Mouse (Mus musculus) kidney, postnatal 36 days (tissue): ENCODE measurements at regions not wholly inside any gene's neighbourhood (a gene's known extent, or its start where the extent isn't known, plus 50 kb on each side); places are given as distances from the start of the nearest gene placed in this dataset.

ENCODE experiments used
- DNase-seq, 2 experiments: peaks; one replicate each; pipeline ENCODE4 v3.0.0; 2021 to 2022; ENCODE audit warnings: mixed read lengths in 2 of 2

- no peak for DNase-seq
These were observed 68.1 kb downstream of the Cenpw start for GRCm38 (mm10) chr10:30132243-30132642.

- peak in 1 of 2 experiments; percentile 4 for DNase-seq
These were observed 90.0 kb downstream of the Cenpw start for GRCm38 (mm10) chr10:30110341-30110740.

- no peak for DNase-seq
These were observed 97.9 kb downstream of the Cenpw start for GRCm38 (mm10) chr10:30102443-30102842.

GRCm38 (mm10) chr10:30094603-30095002 lies 105.8 kb downstream of the Cenpw start:
- no peak for DNase-seq

GRCm38 (mm10) chr10:30091549-30091948 lies 108.8 kb downstream of the Cenpw start:
- DNase-seq, result no peak

- DNase-seq, result peak; percentile 3
These were observed 111.0 kb downstream of the Cenpw start for GRCm38 (mm10) chr10:30089406-30089805.

- no peak for DNase-seq
These were observed 115.3 kb downstream of the Cenpw start for GRCm38 (mm10) chr10:30085059-30085458.

GRCm38 (mm10) chr10:30066692-30067091 lies 133.7 kb downstream of the Cenpw start:
- DNase-seq, result no peak

- no peak for DNase-seq
These were observed 169.7 kb downstream of the Cenpw start for GRCm38 (mm10) chr10:30030621-30031020.

GRCm38 (mm10) chr10:30002950-30003636 lies 197.3 kb downstream of the Cenpw start:
- DNase-seq, result no peak

- DNase-seq, result no peak
These were observed 199.5 kb downstream of the Cenpw start for GRCm38 (mm10) chr10:30000836-30001235.

- no peak for DNase-seq
These were observed 218.8 kb downstream of the Cenpw start for GRCm38 (mm10) chr10:29981539-29981938.
